Mouse (Mus musculus): Measurements from ENCODE around the gene BC037034. TPM values are rescaled to one million over a fixed set of nuclear protein-coding genes. Genes with fewer than 3 reads are reported as not detected.
"Not testable (repeated sequence)": the region's sequence is repeated elsewhere in the genome, so short reads cannot be mapped to it uniquely, and the experiment has no call there.

The BC037034 gene
- polyA plus RNA-seq, 1 experiment from 2014 or later, result 25.4 TPM

- no peaks in the 10 kb centered on the region for H3K27me3 ChIP-seq (replicated peaks)
- H3K36me3 ChIP-seq, result no peaks in the 10 kb centered on the region
- H3K27ac ChIP-seq, result no peak overlapping the region
- H3K9me3 ChIP-seq, result no peaks in the 10 kb centered on the region
- WGBS, result 90% methylated on average over 3 of the region's 3 CpGs
- H3K9ac ChIP-seq, result no peak overlapping the region
- no peaks in the 10 kb centered on the region for H3K4me1 ChIP-seq
- no peak overlapping the region for H3K4me3 ChIP-seq
- no peak overlapping the region for H3K4me2 ChIP-seq (replicated peaks)
- no peak for ATAC-seq (ENCODE audit: low FRiP score, low read depth)
Observed at GRCm38 (mm10) chr5:138229511-138229910, 34.3 kb downstream of the BC037034 start.

- H3K9ac ChIP-seq, result no peak overlapping the region
- no peaks in the 10 kb centered on the region for H3K9me3 ChIP-seq
- WGBS, result 58% methylated on average over 3 of the region's 3 CpGs
- no peak for ATAC-seq (ENCODE audit: low FRiP score, low read depth)
- no peak overlapping the region for H3K4me2 ChIP-seq (replicated peaks)
- H3K36me3 ChIP-seq, result no peaks in the 10 kb centered on the region
- no peaks in the 10 kb centered on the region for H3K27me3 ChIP-seq (replicated peaks)
- no peak overlapping the region for H3K27ac ChIP-seq
- H3K4me3 ChIP-seq, result no peak overlapping the region
- no peaks in the 10 kb centered on the region for H3K4me1 ChIP-seq
Observed at GRCm38 (mm10) chr5:138228026-138228425, 35.8 kb downstream of the BC037034 start.

- 76% methylated on average over 2 of the region's 2 CpGs for WGBS
- Histone ChIP-seq H3K36me3 (no peaks in the 10 kb centered on the region), H3K4me1 (no peaks in the 10 kb centered on the region), H3K27ac (no peak overlapping the region), H3K27me3 (replicated peaks) (no peaks in the 10 kb centered on the region), H3K4me2 (replicated peaks) (no peak overlapping the region), H3K4me3 (no peak overlapping the region), H3K9me3 (no peaks in the 10 kb centered on the region), H3K9ac (no peak overlapping the region)
- ATAC-seq (ENCODE audit: low FRiP score, low read depth), result no peak
Observed at GRCm38 (mm10) chr5:138227367-138227766, 36.5 kb downstream of the BC037034 start.

GRCm38 (mm10) chr5:138226491-138226890 lies 37.3 kb downstream of the BC037034 start:
- 89% methylated on average over 4 of the region's 4 CpGs for WGBS
- no peak overlapping the region for H3K4me2 ChIP-seq (replicated peaks)
- no peaks in the 10 kb centered on the region for H3K4me1 ChIP-seq
- no peaks in the 10 kb centered on the region for H3K9me3 ChIP-seq
- H3K27me3 ChIP-seq (replicated peaks), result no peaks in the 10 kb centered on the region
- H3K9ac ChIP-seq, result no peak overlapping the region
- no peak for ATAC-seq (ENCODE audit: low FRiP score, low read depth)
- H3K36me3 ChIP-seq, result no peaks in the 10 kb centered on the region
- no peak overlapping the region for H3K4me3 ChIP-seq
- no peak overlapping the region for H3K27ac ChIP-seq

GRCm38 (mm10) chr5:138225700-138226099 lies 38.1 kb downstream of the BC037034 start, which contains the start of gene Nxpe5:
Nxpe5 (plus strand) TSS chr5:138225898.
- no peak for ATAC-seq (ENCODE audit: low FRiP score, low read depth)
- Histone ChIP-seq H3K27me3 (replicated peaks) (no peaks in the 10 kb centered on the region), H3K4me2 (replicated peaks) (no peak within 1 kb of the TSS), H3K9ac (no peak within 1 kb of the TSS), H3K9me3 (no peaks in the 10 kb centered on the region), H3K4me3 (no peak within 1 kb of the TSS), H3K36me3 (no peaks in the 10 kb centered on the region), H3K4me1 (no peaks in the 10 kb centered on the region), H3K27ac (no peak within 1 kb of the TSS)
- WGBS, result 59% methylated on average over 2 of the region's 2 CpGs

GRCm38 (mm10) chr5:138223287-138223686 lies 40.5 kb downstream of the BC037034 start:
- WGBS, result 68% methylated on average over 3 of the region's 3 CpGs
- ATAC-seq (ENCODE audit: low FRiP score, low read depth), result no peak
- no peaks in the 10 kb centered on the region for H3K27me3 ChIP-seq (replicated peaks)

GRCm38 (mm10) chr5:138222111-138222510 lies 41.7 kb downstream of the BC037034 start:
- no peaks in the 10 kb centered on the region for H3K36me3 ChIP-seq
- H3K9ac ChIP-seq, result no peak overlapping the region
- H3K4me3 ChIP-seq, result no peak overlapping the region
- 31% methylated on average over 4 of the region's 4 CpGs for WGBS
- H3K9me3 ChIP-seq, result peaks cover 5% of the 10 kb centered on the region
- no peaks in the 10 kb centered on the region for H3K4me1 ChIP-seq
- H3K27ac ChIP-seq, result no peak overlapping the region
- H3K27me3 ChIP-seq (replicated peaks), result no peaks in the 10 kb centered on the region
- ATAC-seq (ENCODE audit: low FRiP score, low read depth), result no peak
- H3K4me2 ChIP-seq (replicated peaks), result no peak overlapping the region

More at GRCm38 (mm10) chr5:138223287-138223686, 40.5 kb downstream of the BC037034 start:
- no peak overlapping the region for H3K4me3 ChIP-seq
- H3K36me3 ChIP-seq, result no peaks in the 10 kb centered on the region
- no peak overlapping the region for H3K4me2 ChIP-seq (replicated peaks)
- no peaks in the 10 kb centered on the region for H3K9me3 ChIP-seq
- no peak overlapping the region for H3K27ac ChIP-seq
- H3K9ac ChIP-seq, result no peak overlapping the region
- no peaks in the 10 kb centered on the region for H3K4me1 ChIP-seq

GRCm38 (mm10) chr5:138219864-138220263 lies 44.0 kb downstream of the BC037034 start:
- ATAC-seq (ENCODE audit: low FRiP score, low read depth), result no peak
- H3K36me3 ChIP-seq, result no peaks in the 10 kb centered on the region
- H3K27ac ChIP-seq, result no peak overlapping the region
- peaks cover 16% of the 10 kb centered on the region for H3K9me3 ChIP-seq
- H3K9ac ChIP-seq, result no peak overlapping the region
- H3K4me2 ChIP-seq (replicated peaks), result no peak overlapping the region
- WGBS, result 86% methylated on average over 2 of the region's 2 CpGs
- no peaks in the 10 kb centered on the region for H3K4me1 ChIP-seq
- no peaks in the 10 kb centered on the region for H3K27me3 ChIP-seq (replicated peaks)
- no peak overlapping the region for H3K4me3 ChIP-seq

- WGBS, result 94% methylated on average over 13 of the region's 13 CpGs
- H3K36me3 ChIP-seq; H3K27ac ChIP-seq; H3K4me3 ChIP-seq; H3K4me1 ChIP-seq; H3K4me2 ChIP-seq (replicated peaks); ATAC-seq (ENCODE audit: low FRiP score, low read depth); H3K27me3 ChIP-seq (replicated peaks); H3K9ac ChIP-seq: not testable (repeated sequence)
- peaks cover 16% of the 10 kb centered on the region for H3K9me3 ChIP-seq
Observed at GRCm38 (mm10) chr5:138216632-138217031, 47.2 kb downstream of the BC037034 start.

Other genes with a start within 250 kb of the BC037034 start
- gene Smok3a, start 242.8 kb downstream of the BC037034 start, polyA plus RNA-seq (2016; fragmentation: Nextera tagmentation; extraction: Ambion mirVana), result not detected in 2 replicates
- gene Smok3b, start 242.6 kb downstream of the BC037034 start, polyA plus RNA-seq (2016; fragmentation: Nextera tagmentation; extraction: Ambion mirVana), result not detected in 2 replicates
- gene Smok3c, start 210.8 kb downstream of the BC037034 start, polyA plus RNA-seq (2016; fragmentation: Nextera tagmentation; extraction: Ambion mirVana), result not detected in 2 replicates
- gene Zkscan1, start 178.9 kb downstream of the BC037034 start, polyA plus RNA-seq (2016; fragmentation: Nextera tagmentation; extraction: Ambion mirVana), result 32.9 and 36.5 TPM in 2 replicates
- 101 and 104 TPM in 2 replicates for gene Zscan21, start 147.1 kb downstream of the BC037034 start, polyA plus RNA-seq (2016; fragmentation: Nextera tagmentation; extraction: Ambion mirVana)
- gene Zfp113, start 108.3 kb downstream of the BC037034 start, polyA plus RNA-seq (2016; fragmentation: Nextera tagmentation; extraction: Ambion mirVana), result 35.6 and 40.3 TPM in 2 replicates
- 301 and 312 TPM in 2 replicates for gene Cops6, start 103.0 kb downstream of the BC037034 start, polyA plus RNA-seq (2016; fragmentation: Nextera tagmentation; extraction: Ambion mirVana)
- gene Ap4m1, start 92.0 kb downstream of the BC037034 start, polyA plus RNA-seq (2016; fragmentation: Nextera tagmentation; extraction: Ambion mirVana), result 23.5 and 24.1 TPM in 2 replicates
- gene Mcm7, start 91.6 kb downstream of the BC037034 start, polyA plus RNA-seq (2016; fragmentation: Nextera tagmentation; extraction: Ambion mirVana), result 197 and 198 TPM in 2 replicates
- gene Taf6, start 76.6 kb downstream of the BC037034 start, polyA plus RNA-seq (2016; fragmentation: Nextera tagmentation; extraction: Ambion mirVana), result 102 and 112 TPM in 2 replicates
- 44.3 and 46.8 TPM in 2 replicates for gene Cnpy4, start 76.5 kb downstream of the BC037034 start, polyA plus RNA-seq (2016; fragmentation: Nextera tagmentation; extraction: Ambion mirVana)
- 12.3 and 12.6 TPM in 2 replicates for gene Mblac1, start 69.7 kb downstream of the BC037034 start, polyA plus RNA-seq (2016; fragmentation: Nextera tagmentation; extraction: Ambion mirVana)
- gene Nxpe5, start 38.1 kb downstream of the BC037034 start, polyA plus RNA-seq (2016; fragmentation: Nextera tagmentation; extraction: Ambion mirVana), result not detected in 2 replicates
- 66.4 and 67.2 TPM in 2 replicates for gene Lamtor4, start 8.6 kb downstream of the BC037034 start, polyA plus RNA-seq (2016; fragmentation: Nextera tagmentation; extraction: Ambion mirVana)
- gene Gal3st4, start 8.8 kb upstream of the BC037034 start, polyA plus RNA-seq (2016; fragmentation: Nextera tagmentation; extraction: Ambion mirVana), result 4.3 and 5.0 TPM in 2 replicates
- 0.05 and 0.17 TPM in 2 replicates for gene Gm43720, start 15.9 kb upstream of the BC037034 start, polyA plus RNA-seq (2016; fragmentation: Nextera tagmentation; extraction: Ambion mirVana)
- 175 and 179 TPM in 2 replicates for gene Gpc2, start 16.0 kb upstream of the BC037034 start, polyA plus RNA-seq (2016; fragmentation: Nextera tagmentation; extraction: Ambion mirVana)
- 3.6 and 4.5 TPM in 2 replicates for gene Stag3, start 16.2 kb upstream of the BC037034 start, polyA plus RNA-seq (2016; fragmentation: Nextera tagmentation; extraction: Ambion mirVana)
- gene Pvrig, start 77.9 kb upstream of the BC037034 start, polyA plus RNA-seq (2016; fragmentation: Nextera tagmentation; extraction: Ambion mirVana), result 0.19 TPM in 1 of 2 replicates, not detected in the other
- gene Zfp157, start 177.4 kb upstream of the BC037034 start, polyA plus RNA-seq (2016; fragmentation: Nextera tagmentation; extraction: Ambion mirVana), result 60.0 and 68.0 TPM in 2 replicates